Mouse (Mus musculus): ENCODE results near the gene Btc.

Gene Btc

GRCm38 (mm10) chr5:91321840-91322239, 81.0 kb downstream of the Btc start:
- DNase-seq (ENCODE audit: low read depth, low spot score) = no peak

DNA sequence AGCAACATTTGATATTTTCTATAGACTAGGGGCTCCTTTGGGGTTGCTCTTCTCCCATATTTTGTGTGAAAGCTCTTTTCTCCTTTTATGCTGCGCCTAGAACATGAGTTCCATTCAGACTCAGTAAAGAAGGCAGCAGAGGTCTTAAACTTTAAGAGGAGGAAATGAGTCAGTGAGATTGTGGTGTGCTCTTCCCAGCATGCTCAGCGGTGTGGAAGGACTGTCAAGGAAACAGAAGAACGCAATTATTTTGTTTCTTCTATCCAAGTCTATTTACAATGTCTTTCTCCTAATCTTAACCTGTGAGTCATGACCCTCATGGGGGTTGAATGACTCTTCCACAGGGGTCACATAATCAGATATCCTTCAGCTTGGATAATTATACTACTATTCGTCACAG, 82.4 kb downstream of the Btc start:
- no peak for DNase-seq (ENCODE audit: low read depth, low spot score)

DNA sequence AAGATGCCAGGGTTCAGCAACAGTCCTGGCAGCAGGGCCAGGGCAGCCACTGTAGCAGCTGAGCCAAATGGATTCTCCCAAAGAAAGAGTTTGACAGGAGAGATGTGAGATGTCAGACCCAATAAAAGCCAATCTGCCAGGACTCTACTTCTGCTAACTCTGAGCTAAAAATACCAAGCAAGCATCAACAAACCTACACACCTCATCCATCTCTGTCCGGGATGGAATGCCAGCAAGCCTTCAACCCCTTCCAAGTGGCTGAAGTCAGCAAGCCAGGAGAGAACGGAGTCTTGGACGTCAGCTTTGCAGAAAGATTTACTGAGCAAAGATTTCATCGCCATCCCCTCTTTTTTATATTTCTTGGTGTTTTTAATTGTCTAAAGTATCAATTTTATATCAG, 88.8 kb downstream of the Btc start:
- DNase-seq (ENCODE audit: low read depth, low spot score) = no peak

DNA sequence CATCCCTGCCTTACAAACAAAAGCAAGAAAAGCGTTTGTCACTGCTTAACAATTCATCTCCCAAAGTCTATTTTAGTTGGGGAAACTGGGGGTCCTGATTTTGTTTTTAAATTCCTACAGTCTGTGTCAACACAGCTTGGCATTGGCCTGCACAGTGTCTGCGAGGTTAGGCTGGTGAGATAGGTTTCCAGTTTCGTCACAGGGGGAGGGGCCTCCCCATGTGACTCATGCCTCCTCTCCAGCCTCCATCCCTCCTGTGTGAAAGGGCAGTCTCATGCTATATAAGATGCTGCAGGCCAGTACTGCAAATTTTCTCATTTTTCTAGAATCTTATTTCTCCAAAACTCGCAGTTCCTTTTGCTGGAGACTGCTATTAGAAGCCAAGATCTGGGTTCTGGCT, 91.0 kb downstream of the Btc start:
- DNase-seq (ENCODE audit: low read depth, low spot score) = no peak

DNA sequence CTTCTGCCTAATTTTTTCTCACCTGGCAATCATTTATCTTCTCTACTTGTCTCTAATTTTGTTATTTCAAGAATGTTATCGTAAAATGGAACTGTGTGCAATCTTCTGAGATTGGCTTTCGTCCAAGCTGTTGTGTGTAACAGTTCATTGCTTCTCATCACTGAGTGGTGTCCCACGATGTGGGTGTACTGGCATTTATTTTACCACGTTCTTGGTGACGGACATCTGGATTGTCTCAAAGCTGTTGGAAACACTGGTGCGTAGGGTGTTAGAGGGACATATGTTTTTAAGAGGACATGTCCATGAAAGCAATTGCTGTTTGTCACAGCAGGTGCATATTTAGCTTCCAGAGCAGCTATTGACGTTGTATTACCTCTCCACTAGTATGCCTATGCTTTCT, 94.2 kb downstream of the Btc start:
- DNase-seq (ENCODE audit: low read depth, low spot score) = no peak

GRCm38 (mm10) chr5:91307907-91308306, 94.9 kb downstream of the Btc start:
- DNase-seq (ENCODE audit: low read depth, low spot score) = no peak
